Mouse (Mus musculus): ENCODE data around the gene Mesp1.
"Not testable (repeated sequence)": the region's sequence is repeated elsewhere in the genome, so short reads cannot be mapped to it uniquely, and the experiment has no call there.

Gene Mesp1

GRCm38 (mm10) chr7:79793688-79794087, at the start of gene Mesp1:
Gene Mesp1 (minus strand): TSS chr7:79793788.
- no peak for DNase-seq

DNA sequence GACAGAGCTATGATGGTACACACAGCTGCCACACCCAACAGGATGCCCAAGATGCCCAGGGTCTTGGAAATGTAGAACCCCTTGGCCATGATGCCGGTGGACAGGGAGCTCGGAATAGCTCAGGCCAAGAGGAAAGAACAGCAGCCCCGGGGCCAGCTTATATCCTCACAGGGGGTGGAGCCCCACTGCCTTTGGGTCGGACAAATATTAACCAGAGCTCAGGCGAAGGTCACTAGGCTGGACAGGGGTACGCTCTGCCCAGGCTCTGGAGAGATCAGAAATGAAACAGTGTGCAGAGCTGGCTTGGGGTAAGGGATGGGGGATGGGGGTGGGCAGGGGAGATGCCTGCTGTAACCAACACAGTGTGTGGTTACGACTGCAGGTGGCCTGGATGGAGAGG, 48.6 kb upstream of the Mesp1 start:
- DNase-seq = no peak

DNA sequence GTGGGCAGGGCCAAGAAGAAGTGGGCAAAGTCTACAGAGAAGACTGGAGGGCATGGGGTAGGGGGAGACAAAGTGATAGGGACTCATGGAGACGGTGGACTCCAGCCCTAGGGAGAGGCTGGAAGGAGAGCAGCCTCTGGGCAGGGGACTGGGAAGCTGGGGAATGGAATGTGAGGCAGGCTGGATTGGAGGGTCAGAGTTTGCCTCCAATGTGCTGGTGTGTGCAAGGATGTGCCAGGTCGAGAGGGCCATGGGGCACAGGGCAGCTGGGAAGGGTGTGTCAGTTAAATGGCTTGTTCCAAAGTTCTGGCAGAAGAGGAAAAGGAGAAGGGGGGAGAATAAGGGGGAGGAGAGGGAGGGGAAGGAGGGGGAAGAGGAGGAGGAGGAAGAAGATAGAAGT, 43.7 kb upstream of the Mesp1 start:
- DNase-seq = no peak

- DNase-seq = no peak
Observed at GRCm38 (mm10) chr7:79835196-79835595, 41.6 kb upstream of the Mesp1 start.

- no peak for DNase-seq
Observed at GRCm38 (mm10) chr7:79832980-79833379, 39.4 kb upstream of the Mesp1 start.

DNA sequence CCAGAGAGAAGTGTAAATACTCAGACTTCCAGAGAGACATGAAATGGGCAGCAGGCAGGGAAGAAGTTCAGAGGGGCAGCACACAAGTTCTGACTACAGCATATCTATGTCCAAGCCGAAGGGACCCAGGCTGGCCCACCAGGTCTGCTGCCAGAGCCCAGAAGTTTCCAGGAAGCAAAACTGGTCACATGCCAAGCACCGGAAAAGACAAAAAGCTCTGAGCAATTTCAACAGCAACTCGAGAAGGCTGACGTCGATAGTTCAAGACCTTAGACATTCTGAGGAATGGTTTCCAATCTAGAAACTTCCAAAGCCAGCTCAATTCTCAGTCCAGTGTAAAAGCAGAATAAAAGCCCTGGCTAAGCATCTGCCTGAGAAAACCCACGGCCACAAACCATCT, 38.0 kb upstream of the Mesp1 start:
- DNase-seq = no peak

GRCm38 (mm10) chr7:79831145-79831544, 37.6 kb upstream of the Mesp1 start:
- DNase-seq = no peak

- DNase-seq = no peak
Observed at GRCm38 (mm10) chr7:79828341-79828740, 34.8 kb upstream of the Mesp1 start.

DNA sequence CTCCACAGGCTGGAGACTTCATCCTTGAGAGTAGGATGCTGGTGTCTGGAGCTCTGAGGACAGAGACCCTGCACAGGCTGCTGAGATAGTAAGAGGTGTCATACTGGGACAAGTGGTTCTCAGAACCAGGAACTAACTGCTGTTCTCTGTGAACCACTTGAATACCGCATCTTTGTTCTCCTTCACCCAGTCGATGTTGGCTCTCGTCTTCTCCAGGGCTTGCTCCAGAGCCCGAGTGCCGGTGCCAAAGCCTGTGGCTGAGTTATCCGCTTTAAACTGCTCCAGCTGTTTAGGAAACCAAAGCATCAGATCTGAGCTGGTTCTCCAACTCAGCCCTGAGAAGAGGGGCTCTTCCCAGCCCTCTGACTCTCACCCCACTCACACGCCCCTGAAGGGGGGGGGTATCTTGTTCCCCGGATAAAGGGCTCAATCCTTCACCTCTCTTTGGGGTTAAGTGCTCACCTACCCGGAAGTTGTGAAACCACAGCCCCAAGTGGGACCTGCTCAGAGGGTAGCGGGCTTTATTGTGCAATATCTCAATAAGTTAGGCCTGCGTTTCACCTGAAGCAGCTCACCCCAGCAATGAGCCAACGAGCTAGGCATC, 28.6 kb upstream of the Mesp1 start:
- no peak for DNase-seq

GRCm38 (mm10) chr7:79819996-79820395, 26.4 kb upstream of the Mesp1 start:
- DNase-seq = no peak

GRCm38 (mm10) chr7:79819515-79819914, 25.9 kb upstream of the Mesp1 start:
- no peak for DNase-seq

- DNase-seq = no peak
Observed at GRCm38 (mm10) chr7:79818321-79818720, 24.7 kb upstream of the Mesp1 start.

DNA sequence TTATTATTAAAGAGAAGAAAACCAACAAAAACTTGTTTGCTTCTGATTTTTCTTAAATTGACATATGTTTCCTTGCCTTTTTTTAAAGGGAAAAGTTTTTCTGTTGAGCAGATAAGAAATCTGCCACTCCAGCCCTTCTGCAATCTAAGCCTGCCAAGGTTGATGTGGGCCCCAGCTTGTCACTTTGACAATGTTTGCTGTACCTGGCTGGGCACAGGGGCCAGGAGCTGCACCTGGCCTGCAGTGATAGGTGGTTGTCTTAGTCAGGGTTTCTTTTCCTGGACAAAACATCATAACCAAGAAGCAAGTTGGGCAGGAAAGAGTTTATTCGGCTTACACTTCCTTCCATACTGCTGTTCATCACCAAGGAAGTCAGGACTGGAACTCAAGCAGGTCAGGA, 19.8 kb upstream of the Mesp1 start:
- DNase-seq = no peak

GRCm38 (mm10) chr7:79810611-79811506, 17.3 kb upstream of the Mesp1 start, which contains the start of gene Mesp2:
Gene Mesp2 (plus strand): TSS chr7:79810727.
- DNase-seq = peak; percentile 8 to 44

DNA sequence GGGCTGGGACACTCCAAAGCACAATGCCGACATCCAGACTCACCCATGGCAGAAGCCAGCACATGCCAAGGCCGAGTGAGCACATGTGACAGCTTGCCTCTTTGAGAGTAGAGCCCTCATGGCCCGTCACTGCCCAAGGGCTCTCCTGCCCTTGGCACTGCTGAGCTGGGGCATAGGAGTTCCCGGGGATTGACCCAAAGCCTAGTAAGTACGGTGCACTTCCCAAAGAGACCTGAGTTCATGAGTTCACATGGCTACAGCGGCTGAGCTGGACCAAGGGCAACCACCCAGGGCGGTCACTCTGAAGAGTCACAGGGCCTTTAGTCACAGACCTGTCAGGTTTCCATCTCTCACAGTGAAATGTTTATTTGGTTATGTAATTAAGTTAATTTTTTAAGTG, 15.0 kb upstream of the Mesp1 start:
- no peak for DNase-seq

GRCm38 (mm10) chr7:79803887-79804286, 10.3 kb upstream of the Mesp1 start:
- DNase-seq = no peak

DNA sequence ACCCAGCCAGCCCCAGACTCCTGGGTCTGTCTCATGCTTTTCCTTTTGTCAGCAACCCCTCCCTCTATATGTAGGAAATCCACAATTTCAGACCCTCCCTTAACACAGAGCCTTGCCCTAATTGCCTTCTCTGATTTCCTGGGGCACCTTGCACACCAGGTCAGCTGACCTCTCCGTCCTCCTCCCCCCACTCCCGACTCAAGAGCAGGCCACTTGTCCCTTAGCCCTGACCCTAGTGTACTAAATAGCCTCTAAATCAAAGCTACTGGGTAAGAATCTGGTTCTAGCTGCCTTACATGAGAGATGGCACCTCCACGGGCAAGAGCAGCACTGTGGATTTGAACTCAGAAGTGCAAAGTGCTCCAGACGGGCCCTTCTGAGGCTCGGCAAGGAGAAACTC, 8.4 kb upstream of the Mesp1 start:
- DNase-seq = no peak

DNA sequence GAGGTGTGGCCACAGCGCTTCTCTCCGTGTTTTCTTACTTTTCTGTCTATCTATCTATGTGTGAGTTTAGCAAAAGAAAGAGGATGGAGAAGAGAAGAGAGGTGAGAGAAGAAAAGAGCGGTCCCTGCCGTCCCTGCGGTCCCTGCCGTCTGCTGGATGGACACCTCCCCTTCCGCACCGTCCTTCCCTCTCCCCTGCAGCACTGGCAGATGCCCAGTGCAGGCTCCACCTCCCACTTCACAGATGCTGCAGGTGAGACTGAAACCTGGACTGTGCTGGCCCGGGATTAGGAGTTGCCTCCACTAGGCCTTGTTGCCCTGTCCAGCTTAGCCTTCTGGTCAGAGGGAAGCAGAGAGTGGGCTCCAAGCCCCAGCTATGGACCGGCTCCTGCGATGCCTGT, 7.8 kb upstream of the Mesp1 start:
- no peak for DNase-seq

DNA sequence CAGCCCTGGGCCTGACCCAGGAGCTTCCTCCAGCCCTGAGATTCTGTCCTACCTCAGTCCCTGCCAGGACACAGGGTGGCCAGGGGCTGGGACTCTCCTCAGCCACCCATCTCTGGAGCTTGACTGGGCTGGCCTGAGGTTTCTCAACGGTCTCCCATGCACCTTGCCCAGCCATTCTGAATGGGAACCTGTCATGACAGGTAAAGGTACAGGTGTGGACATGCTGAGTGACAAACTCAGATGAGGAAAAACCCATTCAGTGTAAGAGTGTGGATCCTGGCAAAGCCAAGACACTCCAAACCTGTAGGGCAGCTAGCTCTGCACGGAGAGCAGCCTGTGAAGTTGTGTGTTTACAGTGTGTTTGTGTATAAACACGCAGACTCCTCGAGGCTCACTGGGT, 6.7 kb upstream of the Mesp1 start:
- no peak for DNase-seq

DNA sequence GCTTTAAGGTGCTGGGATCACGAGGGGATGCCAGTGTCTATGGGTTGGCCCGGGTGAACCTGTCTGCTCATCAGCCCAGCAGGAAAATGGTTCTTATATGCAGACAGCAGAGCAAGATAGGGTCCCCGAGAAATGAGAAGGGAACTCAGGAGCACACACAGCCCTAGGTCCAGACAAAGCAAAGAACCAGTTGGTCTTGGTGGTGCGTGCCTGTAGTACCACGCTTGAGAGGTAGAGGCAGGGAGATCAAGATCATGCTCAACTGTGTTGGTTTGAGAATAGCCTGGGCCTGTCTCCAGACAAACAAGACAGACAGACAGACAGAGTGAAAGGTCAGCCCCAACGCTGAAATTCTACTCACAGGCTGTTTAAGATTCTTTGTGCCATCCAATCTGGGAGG, 5.9 kb upstream of the Mesp1 start:
- no peak for DNase-seq

- peak; percentile 48 to 71 for DNase-seq
Observed at GRCm38 (mm10) chr7:79799048-79799447, 5.5 kb upstream of the Mesp1 start.

- no peak for DNase-seq
Observed at GRCm38 (mm10) chr7:79798606-79799005, 5.0 kb upstream of the Mesp1 start.

- peak in 1 of 2 experiments; percentile 12 for DNase-seq
Observed at GRCm38 (mm10) chr7:79792635-79793421, 760 bp downstream of the Mesp1 start.

GRCm38 (mm10) chr7:79789812-79790211, 3.8 kb downstream of the Mesp1 start:
- not testable (repeated sequence) for DNase-seq

Measured in cerebellum, adult 18-20 months (tissue).